Mouse (Mus musculus) ES-E14 (cell line): Measurements from ENCODE around the gene Trim69.

Source experiments
- CHD2 ChIP-seq: IDR thresholded peaks from 2 replicates; pipeline ENCODE4 v1.6.1; 2014; ENCODE audit warnings: mild to moderate bottlenecking, low read depth, low read length, inconsistent platforms
- ZC3H11A ChIP-seq: IDR thresholded peaks from 2 replicates; pipeline ENCODE4 v1.6.1; 2012; ENCODE audit warnings: low read depth, mild to moderate bottlenecking, inconsistent platforms, low read length, borderline replicate concordance

- TF ChIP-seq CHD2 (no peak), ZC3H11A (no peak)
Observed at GRCm38 (mm10) chr2:122164293-122164692, 3.8 kb downstream of the Trim69 start.
